In genomic region chr6:4563477-4563876, GRCm38 (mm10) we compare ENCODE assay signal across 22 mouse cellular contexts. TPM values are rescaled to one million over a fixed set of nuclear protein-coding genes. Genes with fewer than 3 reads are reported as not detected.
DNase-seq lines count a peak whose midpoint lies in the region; ATAC-seq and TF ChIP-seq lines count a peak whose summit lies in the region.
"Had no signal": no experiment of that assay in that cellular context is flagged by ENCODE, and none has a peak within 500 bp of the region (broad histone marks: within the 10 kb centered on the region; RNA-seq: fewer than 3 reads in every experiment).

No protein-coding gene starts in this region.

- no peaks in the 10 kb centered on the region for H3K27me3 ChIP-seq in limb, embryonic 14.5 days (ENCODE audit: control insufficient read depth, insufficient read depth, low read length)
- no peaks in the 10 kb centered on the region for H3K27me3 ChIP-seq in limb, embryonic 10.5 days (ENCODE audit: low read depth, poor library complexity, severe bottlenecking)
- H3K27me3 ChIP-seq in embryonic facial prominence, embryonic 14.5 days (replicated peaks; ENCODE audit: control insufficient read depth, insufficient read depth, low read length): no peaks in the 10 kb centered on the region
- H3K27me3 ChIP-seq: embryonic facial prominence, embryonic 15.5 days; forebrain, embryonic 12.5 days had no signal

- H3K36me3 ChIP-seq in limb, embryonic 14.5 days (ENCODE audit: control insufficient read depth, insufficient read depth, low read length): no peaks in the 10 kb centered on the region
- no peaks in the 10 kb centered on the region for H3K36me3 ChIP-seq in limb, embryonic 10.5 days
- H3K36me3 ChIP-seq in embryonic facial prominence, embryonic 14.5 days (ENCODE audit: control insufficient read depth, insufficient read depth, low read length): no peaks in the 10 kb centered on the region
- H3K36me3 ChIP-seq: embryonic facial prominence, embryonic 15.5 days; forebrain, embryonic 10.5 days; forebrain, embryonic 12.5 days had no signal

- H3K9ac ChIP-seq in limb, embryonic 14.5 days (ENCODE audit: low read depth, low read length, severe bottlenecking): no peak overlapping the region
- no peak overlapping the region for H3K9ac ChIP-seq in embryonic facial prominence, embryonic 14.5 days (ENCODE audit: low read depth, low read length)
- H3K9ac ChIP-seq: embryonic facial prominence, embryonic 15.5 days; forebrain, embryonic 12.5 days had no signal

- H3K4me3 ChIP-seq in limb, embryonic 14.5 days (replicated peaks; ENCODE audit: low read length): no peak overlapping the region
- no peak overlapping the region for H3K4me3 ChIP-seq in limb, embryonic 10.5 days
- H3K4me3 ChIP-seq in embryonic facial prominence, embryonic 14.5 days (ENCODE audit: low read depth, low read length): no peak overlapping the region
- H3K4me3 ChIP-seq: embryonic facial prominence, embryonic 15.5 days; erythroblast, embryonic 14.5 days; forebrain, embryonic 10.5 days; forebrain, embryonic 12.5 days had no signal

- H3K4me2 ChIP-seq in limb, embryonic 14.5 days (replicated peaks; ENCODE audit: low read depth, low read length, severe bottlenecking): no peak overlapping the region
- H3K4me2 ChIP-seq in embryonic facial prominence, embryonic 14.5 days (ENCODE audit: low read depth, low read length): no peak overlapping the region
- H3K4me2 ChIP-seq: embryonic facial prominence, embryonic 15.5 days; forebrain, embryonic 12.5 days had no signal

- peak; percentile 42 for DNase-seq in embryo, embryonic 11 days
- no peak for DNase-seq in embryo, embryonic 10.5 days (ENCODE audit: low spot score)
- DNase-seq in limb, embryonic 14.5 days (ENCODE audit: low spot score): no peak
- DNase-seq in limb, embryonic 10.5 days (ENCODE audit: low spot score): no peak
- DNase-seq in embryonic facial prominence, embryonic 14.5 days (ENCODE audit: low spot score): peak; percentile 80
- DNase-seq in retina, embryonic 14.5 days (ENCODE audit: low spot score): no peak
- DNase-seq in thymus, postnatal 25 days: no peak
- DNase-seq: adrenal gland, adult 2 months; adrenal gland, postnatal 10 days; adrenal gland, postnatal 25 days; cerebellum, adult 11 months; cerebellum, adult 18-20 months; cerebellum, adult 8-10 months; cerebellum, adult 9-11 months; cerebellum, postnatal 14 days; cerebellum, postnatal 36 days had no signal

- WGBS in limb, embryonic 14.5 days: 35% methylated on average over 5 of the region's 5 CpGs
- WGBS in limb, embryonic 10.5 days: 58% methylated on average over 5 of the region's 5 CpGs
- WGBS in embryonic facial prominence, embryonic 14.5 days: 46% methylated on average over 5 of the region's 5 CpGs

- no peak overlapping the region for H3K27ac ChIP-seq in limb, embryonic 14.5 days (replicated peaks; ENCODE audit: low read depth, low read length)
- H3K27ac ChIP-seq in limb, embryonic 10.5 days: no peak overlapping the region; the same call in 1 of the 2 replicates
- H3K27ac ChIP-seq in embryonic facial prominence, embryonic 14.5 days (replicated peaks; ENCODE audit: low read depth, low read length): no peak overlapping the region
- H3K27ac ChIP-seq: embryonic facial prominence, embryonic 15.5 days; forebrain, embryonic 10.5 days; forebrain, embryonic 12.5 days had no signal

- H3K4me1 ChIP-seq in limb, embryonic 14.5 days (ENCODE audit: control insufficient read depth, insufficient read depth, low read length): peaks cover 10% of the 10 kb centered on the region
- peaks cover 42% of the 10 kb centered on the region for H3K4me1 ChIP-seq in limb, embryonic 10.5 days
- H3K4me1 ChIP-seq in embryonic facial prominence, embryonic 14.5 days (ENCODE audit: control insufficient read depth, insufficient read depth, low read length): peaks cover 7% of the 10 kb centered on the region; the same call in 1 of the 2 replicates

- TF ChIP-seq POLR2A in limb, embryonic 14.5 days (IDR thresholded peaks at IDR 0.05; ENCODE audit: borderline replicate concordance, extremely low read depth, insufficient read depth, insufficient read length): no peak

- ATAC-seq in limb, embryonic 14.5 days (ENCODE audit: low FRiP score, low read depth): peak; percentile 60; the same call in 1 of the 2 replicates
- ATAC-seq in embryonic facial prominence, embryonic 14.5 days (ENCODE audit: low read depth): peak; percentile 62
- ATAC-seq: forebrain, embryonic 14.5 days; forebrain, embryonic 16.5 days had no signal

- H3K9me3 ChIP-seq in limb, embryonic 14.5 days (ENCODE audit: control insufficient read depth, low read length): no peaks in the 10 kb centered on the region
- no peaks in the 10 kb centered on the region for H3K9me3 ChIP-seq in limb, embryonic 10.5 days (replicated peaks)
- H3K9me3 ChIP-seq in embryonic facial prominence, embryonic 14.5 days (ENCODE audit: control insufficient read depth, low read length): no peaks in the 10 kb centered on the region
- H3K9me3 ChIP-seq: embryonic facial prominence, embryonic 15.5 days; forebrain, embryonic 10.5 days; forebrain, embryonic 12.5 days had no signal

RNA-seq across cellular contexts. Expression of gene Casd1, which starts 37.2 kb away (rescaled TPM):
- 44.2 and 52.3 TPM in 2 replicates for polyA plus RNA-seq in limb, embryonic 14.5 days (2012; rRNA removed)
- 36.3 and 42.8 TPM in 2 replicates for polyA plus RNA-seq in limb, embryonic 14.5 days (2014; fragmentation: Nextera tagmentation; extraction: Ambion mirVana)
- polyA plus RNA-seq in limb, embryonic 10.5 days (2016; fragmentation: Nextera tagmentation; extraction: Ambion mirVana): 84.3 and 89.6 TPM in 2 replicates
- 39.4 and 42.7 TPM in 2 replicates for polyA plus RNA-seq in embryonic facial prominence, embryonic 14.5 days (2014; fragmentation: Nextera tagmentation; extraction: Ambion mirVana)

RNA-seq across cellular contexts. Expression of gene Col1a2, which starts 58.9 kb away (rescaled TPM):
- 1,303 and 1,310 TPM in 2 replicates for polyA plus RNA-seq in limb, embryonic 14.5 days (2012; rRNA removed)
- polyA plus RNA-seq in limb, embryonic 14.5 days (2014; fragmentation: Nextera tagmentation; extraction: Ambion mirVana): 1,790 and 1,964 TPM in 2 replicates
- 109 and 248 TPM in 2 replicates for polyA plus RNA-seq in limb, embryonic 10.5 days (2016; fragmentation: Nextera tagmentation; extraction: Ambion mirVana)
- polyA plus RNA-seq in embryonic facial prominence, embryonic 14.5 days (2014; fragmentation: Nextera tagmentation; extraction: Ambion mirVana): 2,526 and 3,098 TPM in 2 replicates

Comparison
In these comparisons a context has a peak if more than half of its experiments do, and no peak if none do; other contexts are left out.
1. DNase-seq: peak in embryo, embryonic 11 days (single experiment) and embryonic facial prominence, embryonic 14.5 days (single experiment); none in embryo, embryonic 10.5 days (single experiment), limb, embryonic 14.5 days (single experiment), limb, embryonic 10.5 days (single experiment), retina, embryonic 14.5 days (single experiment) and thymus, postnatal 25 days (single experiment).